Mouse (Mus musculus) macrophage (primary cell): Measurements from ENCODE around the gene Myh4. TPM values are rescaled to one million over a fixed set of nuclear protein-coding genes. Genes with fewer than 3 reads are reported as not detected.

Experiments
- H3K27ac ChIP-seq: fragments of 350-480 bp; formaldehyde crosslinking; 2 replicates; pipeline ENCODE4 v1.9.0; 2021
- H3K36me3 ChIP-seq: fragments of 350-480 bp; formaldehyde crosslinking; 2 replicates; pipeline ENCODE4 v1.9.0; 2021; ENCODE audit errors: inconsistent target
- H3K4me3 ChIP-seq: fragments of 350-480 bp; formaldehyde crosslinking; 2 replicates; pipeline ENCODE4 v1.9.0; 2021; ENCODE audit errors: inconsistent target
- H3K79me2 ChIP-seq: fragments of 350-480 bp; formaldehyde crosslinking; 2 replicates; pipeline ENCODE4 v1.9.0; 2021; ENCODE audit errors: inconsistent target
- WGBS: methylation state at CpG from one replicate; pipeline ENCODE4 v1.1.7; 2026; ENCODE audit warnings: inconsistent platforms; ENCODE audit not compliant: missing documents; 5-methylcytosine and 5-hydroxymethylcytosine counted together
- polyA plus RNA-seq: library from polyadenylated mRNA; stranded (reverse); fragments of 250-400 nt; gene quantifications from 3 replicates; pipeline ENCODE4 v1.2.4, GENCODE M21; 2018; ENCODE audit warnings: inconsistent platforms

Myh4 gene
- polyA plus RNA-seq, 1 experiment from 2014 or later = not detected

GRCm38 (mm10) chr11:67253691-67254090 is 15.9 kb downstream of the Myh4 start:
- Histone ChIP-seq H3K4me3 (no peak overlapping the region), H3K79me2 (no peaks in the 10 kb centered on the region), H3K27ac (no peak overlapping the region), H3K36me3 (no peaks in the 10 kb centered on the region)
- WGBS = 88% methylated on average over 4 of the region's 4 CpGs

- WGBS = 87% methylated on average over 7 of the region's 7 CpGs
- H3K4me3 ChIP-seq = no peak overlapping the region
- no peaks in the 10 kb centered on the region for H3K79me2 ChIP-seq
- no peak overlapping the region for H3K27ac ChIP-seq
- H3K36me3 ChIP-seq = no peaks in the 10 kb centered on the region
Measured at GRCm38 (mm10) chr11:67257048-67257447, 19.2 kb downstream of the Myh4 start.

GRCm38 (mm10) chr11:67260956-67261355 is 23.1 kb downstream of the Myh4 start:
- H3K79me2 ChIP-seq = no peaks in the 10 kb centered on the region
- H3K36me3 ChIP-seq = no peaks in the 10 kb centered on the region
- H3K4me3 ChIP-seq = no peak overlapping the region
- no peak overlapping the region for H3K27ac ChIP-seq
- WGBS = 78% methylated on average over 6 of the region's 6 CpGs

GRCm38 (mm10) chr11:67276601-67277174 is 38.9 kb downstream of the Myh4 start, which contains the start of gene Myh8:
TSS of gene Myh8 (plus strand) at chr11:67277124.
- H3K27ac ChIP-seq = no peak within 1 kb of the TSS
- no peaks in the 10 kb centered on the region for H3K36me3 ChIP-seq
- WGBS = 89% methylated on average over 10 of the region's 10 CpGs
- no peaks in the 10 kb centered on the region for H3K79me2 ChIP-seq
- H3K4me3 ChIP-seq = no peak within 1 kb of the TSS

- Histone ChIP-seq H3K36me3 (no peaks in the 10 kb centered on the region), H3K79me2 (no peaks in the 10 kb centered on the region), H3K4me3 (no peak overlapping the region), H3K27ac (no peak overlapping the region)
- 54% methylated on average over 1 of the region's 1 CpGs for WGBS
Measured at GRCm38 (mm10) chr11:67293440-67293839, 55.6 kb downstream of the Myh4 start.

Other genes with a start within 250 kb of the Myh4 start
- 5.1 to 13.2 TPM (median 8.5 TPM) in 3 replicates for gene Tmem220, start 212.9 kb upstream of the Myh4 start, polyA plus RNA-seq
- 15.4 to 24.5 TPM (median 17.3 TPM) in 3 replicates for gene Adprm, start 185.4 kb upstream of the Myh4 start, polyA plus RNA-seq
- 8.3 to 14.2 TPM (median 13.6 TPM) in 3 replicates for gene Sco1, start 185.4 kb upstream of the Myh4 start, polyA plus RNA-seq
- 0.03 TPM in 1 of 3 replicates, not detected in the others for gene Myh3, start 159.7 kb upstream of the Myh4 start, polyA plus RNA-seq
- gene Myh2, start 67.0 kb upstream of the Myh4 start, polyA plus RNA-seq = not detected in 3 replicates
- not detected in 3 replicates for gene Myh1, start 38.0 kb upstream of the Myh4 start, polyA plus RNA-seq
- gene Myh8, start 39.1 kb downstream of the Myh4 start, polyA plus RNA-seq = not detected in 3 replicates
- gene Myh13, start 83.6 kb downstream of the Myh4 start, polyA plus RNA-seq = not detected in 3 replicates
- 39.5 to 121 TPM (median 113 TPM) in 3 replicates for gene Gas7, start 217.4 kb downstream of the Myh4 start, polyA plus RNA-seq